Mouse (Mus musculus): ENCODE results near the gene Lrp4. TPM values are rescaled to one million over a fixed set of nuclear protein-coding genes. Genes with fewer than 3 reads are reported as not detected.

The Lrp4 gene
- total RNA-seq (2018; cell fraction: chromatin; rRNA removed): 10 to 100 TPM in 17 of 26 experiments, 1 to 10 TPM in 9; 2.2 to 25.6 (median 10.5) TPM
- 10 to 100 TPM in 1 of 26 experiments, 1 to 10 TPM in 25; 4.6 to 10.7 (median 5.8) TPM for total RNA-seq (2018; cell fraction: cytosol; rRNA removed)
- total RNA-seq (2018; cell fraction: nucleus; rRNA removed): 10 to 100 TPM in 19 of 26 experiments, 1 to 10 TPM in 7; 7.5 to 17.2 (median 11.2) TPM
- polyA plus RNA-seq (2018): 2.8 to 4.7 TPM (median 3.9 TPM) in 3 replicates

DNA sequence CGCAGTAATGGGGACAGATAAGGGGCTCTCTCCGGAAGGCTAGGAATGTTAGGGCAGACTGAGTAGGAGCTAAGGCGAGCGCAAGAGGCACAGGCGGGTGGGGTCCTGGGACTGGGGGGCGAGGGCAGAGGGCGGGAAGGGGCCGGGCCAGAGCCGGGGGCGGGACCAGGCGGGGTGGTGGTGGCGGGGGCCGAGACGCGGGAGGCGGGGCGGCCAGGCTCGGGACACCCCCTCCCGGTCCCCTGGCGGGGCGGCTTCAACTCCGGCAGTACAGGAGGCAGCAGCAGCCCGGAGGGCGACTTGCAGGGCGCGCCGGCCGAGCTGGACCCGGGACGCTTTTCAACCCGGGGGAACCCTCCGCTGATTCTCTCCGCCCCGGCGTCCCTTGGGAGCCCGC, at the start of gene Lrp4:
Gene Lrp4 (plus strand): TSS at position 253 of the 397 bp plus-strand sequence.
- Histone ChIP-seq H3K4me3 (ENCODE audit: inconsistent target) (peak within 1 kb of the TSS; percentile 12; the same call in 1 of the 2 replicates), H3K79me2 (ENCODE audit: inconsistent target) (no peaks in the 10 kb centered on the region), H3K27ac (no peak within 1 kb of the TSS), H3K36me3 (ENCODE audit: inconsistent target) (no peaks in the 10 kb centered on the region)
- under 1% methylated on average over 26 of the region's 36 CpGs for WGBS (ENCODE audit: missing documents)

DNA sequence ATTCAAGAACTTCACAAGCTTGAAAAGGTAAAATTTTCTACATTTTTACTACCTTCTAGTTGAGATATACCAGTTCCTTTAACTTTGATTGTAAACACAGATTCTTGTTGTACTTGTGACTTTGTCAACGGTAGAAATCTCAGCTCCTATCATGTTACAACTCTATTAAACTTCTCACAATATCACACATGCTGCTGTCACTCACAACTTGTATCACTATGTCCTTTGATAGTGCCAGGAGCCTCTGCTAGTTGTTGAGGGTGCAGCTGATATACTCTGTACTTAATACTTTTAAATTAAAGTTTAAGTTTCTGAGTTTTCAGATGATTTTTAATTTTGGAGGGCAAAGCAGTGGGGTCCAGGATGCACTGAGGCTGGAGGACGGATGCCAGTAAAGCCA, 49.3 kb upstream of the Lrp4 start:
- H3K79me2 ChIP-seq (ENCODE audit: inconsistent target): no peaks in the 10 kb centered on the region
- no peak overlapping the region for H3K4me3 ChIP-seq (ENCODE audit: inconsistent target)
- WGBS (ENCODE audit: missing documents): 100% methylated on average over 2 of the region's 2 CpGs
- no peaks in the 10 kb centered on the region for H3K36me3 ChIP-seq (ENCODE audit: inconsistent target)
- H3K27ac ChIP-seq: no peak overlapping the region

DNA sequence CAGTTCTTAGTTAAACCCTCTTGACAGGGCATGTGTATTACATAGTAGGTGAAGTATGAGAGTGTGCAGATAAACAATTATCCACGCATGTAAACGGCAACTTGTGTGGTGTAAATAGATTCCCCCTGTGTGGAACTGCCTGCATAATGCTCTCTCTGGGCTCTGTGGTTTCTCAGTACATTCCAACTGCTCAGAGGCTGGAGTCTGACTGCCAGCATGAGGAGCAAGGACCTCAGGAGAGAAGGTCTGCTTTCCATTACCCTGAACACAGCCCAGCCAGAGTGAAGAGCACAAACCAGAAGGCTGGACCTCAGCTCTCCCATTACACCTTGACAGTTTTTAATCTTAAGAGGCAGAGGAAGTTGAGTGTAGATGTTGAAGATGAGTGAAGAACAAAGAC, 45.8 kb upstream of the Lrp4 start:
- Histone ChIP-seq H3K36me3 (ENCODE audit: inconsistent target) (no peaks in the 10 kb centered on the region), H3K27ac (no peak overlapping the region; the same call in 1 of the 2 replicates), H3K79me2 (ENCODE audit: inconsistent target) (no peaks in the 10 kb centered on the region), H3K4me3 (ENCODE audit: inconsistent target) (no peak overlapping the region)
- WGBS (ENCODE audit: missing documents): 94% methylated on average over 2 of the region's 2 CpGs

DNA sequence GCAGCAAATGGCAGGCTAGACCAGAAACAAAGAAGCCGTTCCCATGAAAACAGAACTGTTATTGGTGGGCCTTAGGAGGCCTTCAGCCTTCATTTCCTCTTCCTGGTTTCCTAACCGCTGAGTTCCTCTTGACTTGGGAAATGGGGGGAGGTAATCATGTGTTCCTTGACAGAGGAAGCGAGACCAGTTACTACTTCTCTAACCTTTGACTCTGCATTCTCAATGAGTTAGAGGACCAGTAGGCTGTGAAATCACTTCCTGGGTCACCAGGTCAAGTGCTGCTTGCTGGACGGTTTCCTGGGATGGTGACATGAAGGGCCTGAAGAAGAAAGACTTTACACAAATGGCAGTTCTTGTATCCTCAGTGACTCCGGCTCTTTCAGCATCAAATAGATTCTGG, 45.0 kb upstream of the Lrp4 start:
- Histone ChIP-seq H3K27ac (peak overlapping the region; percentile 68), H3K36me3 (ENCODE audit: inconsistent target) (no peaks in the 10 kb centered on the region), H3K4me3 (ENCODE audit: inconsistent target) (no peak overlapping the region), H3K79me2 (ENCODE audit: inconsistent target) (no peaks in the 10 kb centered on the region)
- 20% methylated on average over 5 of the region's 5 CpGs for WGBS (ENCODE audit: missing documents)

DNA sequence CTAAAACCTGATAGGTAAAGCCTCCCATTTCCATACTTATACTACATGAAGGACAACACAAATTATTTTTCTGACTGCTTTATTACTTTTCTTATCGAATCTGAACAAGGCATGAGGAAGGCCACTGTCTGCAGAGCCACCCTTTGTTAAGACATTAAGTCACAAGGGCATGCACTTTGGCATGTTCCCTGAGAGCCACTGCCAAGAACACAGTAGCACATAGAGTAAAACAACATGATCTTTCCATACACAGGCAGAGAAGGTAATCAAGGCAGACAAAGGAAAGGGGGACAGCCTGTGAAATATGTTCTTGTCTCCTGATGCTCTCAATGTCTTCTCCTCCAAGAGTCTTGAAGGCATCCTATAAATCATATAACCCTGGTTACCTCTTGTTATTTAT, 43.5 kb upstream of the Lrp4 start:
- WGBS (ENCODE audit: missing documents): 100% methylated on average over 1 of the region's 1 CpGs
- no peaks in the 10 kb centered on the region for H3K79me2 ChIP-seq (ENCODE audit: inconsistent target)
- H3K36me3 ChIP-seq (ENCODE audit: inconsistent target): no peaks in the 10 kb centered on the region
- H3K27ac ChIP-seq: no peak overlapping the region
- no peak overlapping the region for H3K4me3 ChIP-seq (ENCODE audit: inconsistent target)

DNA sequence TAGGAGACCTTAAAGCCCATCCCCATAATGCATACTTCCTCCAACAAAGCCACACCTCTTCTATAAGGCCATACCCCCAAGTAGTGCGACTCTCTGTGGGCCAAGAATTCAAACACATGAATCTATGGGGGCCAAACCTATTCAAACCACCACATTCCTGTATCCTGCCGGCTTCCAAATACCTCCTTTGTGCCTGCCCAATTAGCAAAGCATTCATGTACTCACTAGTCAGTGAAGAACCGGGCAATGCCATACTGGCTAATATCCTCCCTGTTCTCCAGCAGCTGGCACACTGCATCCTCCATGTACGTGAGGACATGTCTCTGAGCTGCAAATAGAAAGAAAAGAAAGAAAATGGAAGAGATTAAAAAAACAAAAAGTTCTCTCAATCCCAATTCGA, 35.7 kb upstream of the Lrp4 start:
- Histone ChIP-seq H3K4me3 (ENCODE audit: inconsistent target) (no peak overlapping the region), H3K36me3 (ENCODE audit: inconsistent target) (no peaks in the 10 kb centered on the region), H3K27ac (no peak overlapping the region), H3K79me2 (ENCODE audit: inconsistent target) (no peaks in the 10 kb centered on the region)
- 94% methylated on average over 5 of the region's 5 CpGs for WGBS (ENCODE audit: missing documents)

DNA sequence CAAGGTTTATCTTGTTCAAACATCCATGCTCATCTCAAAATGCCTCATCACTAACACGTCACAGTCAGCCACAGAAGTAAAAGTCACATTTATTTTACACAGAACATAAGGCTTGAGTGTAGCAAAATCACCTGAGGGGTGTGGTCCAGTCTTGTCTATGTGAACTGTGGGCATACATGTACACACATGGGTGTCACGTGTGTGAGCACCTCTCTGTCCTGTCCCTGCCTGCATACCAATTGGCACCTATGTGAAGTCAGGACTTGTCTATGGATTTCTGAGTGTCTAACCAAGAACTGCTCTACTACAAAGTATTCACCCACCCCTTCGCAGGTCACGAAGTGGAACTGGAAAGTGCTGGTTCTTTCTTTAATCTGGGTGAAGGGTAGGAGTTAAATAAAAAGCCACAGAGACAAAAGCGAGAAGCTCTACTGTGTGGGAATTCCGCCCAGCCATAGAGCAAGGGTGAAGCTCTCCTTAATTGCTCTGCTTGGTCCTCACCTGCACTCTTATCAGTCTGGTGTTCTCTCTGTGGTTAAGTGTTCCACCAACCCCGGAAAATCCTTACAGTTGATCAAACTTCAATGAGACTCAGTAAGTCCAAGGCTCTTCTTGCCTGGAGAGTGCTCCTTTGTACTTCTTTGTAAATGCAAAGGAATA, 33.1 kb upstream of the Lrp4 start:
- H3K27ac ChIP-seq: no peak overlapping the region
- WGBS (ENCODE audit: missing documents): 95% methylated on average over 7 of the region's 7 CpGs
- no peak overlapping the region for H3K4me3 ChIP-seq (ENCODE audit: inconsistent target)
- no peaks in the 10 kb centered on the region for H3K36me3 ChIP-seq (ENCODE audit: inconsistent target)
- H3K79me2 ChIP-seq (ENCODE audit: inconsistent target): no peaks in the 10 kb centered on the region

DNA sequence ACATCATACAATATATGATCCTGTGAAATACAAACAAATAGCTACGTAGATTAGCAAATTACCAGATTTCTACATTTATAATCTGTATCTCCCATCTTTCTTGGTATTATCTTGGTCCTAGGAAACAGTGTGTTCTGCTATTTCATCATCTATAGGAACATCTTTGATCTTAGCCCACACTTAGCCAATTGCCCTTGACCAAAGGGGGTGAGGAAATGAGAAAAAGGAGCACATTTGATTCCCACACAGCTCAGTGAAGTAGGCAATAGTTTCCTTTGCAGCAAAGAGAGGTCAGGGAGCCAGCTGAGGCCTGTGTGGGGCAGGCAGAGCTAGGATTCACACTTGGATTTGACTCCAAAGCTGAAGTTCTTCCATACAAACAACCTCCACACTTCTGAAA, 31.0 kb upstream of the Lrp4 start:
- H3K27ac ChIP-seq: no peak overlapping the region
- 82% methylated on average over 1 of the region's 1 CpGs for WGBS (ENCODE audit: missing documents)
- H3K79me2 ChIP-seq (ENCODE audit: inconsistent target): no peaks in the 10 kb centered on the region
- no peaks in the 10 kb centered on the region for H3K36me3 ChIP-seq (ENCODE audit: inconsistent target)
- no peak overlapping the region for H3K4me3 ChIP-seq (ENCODE audit: inconsistent target)

DNA sequence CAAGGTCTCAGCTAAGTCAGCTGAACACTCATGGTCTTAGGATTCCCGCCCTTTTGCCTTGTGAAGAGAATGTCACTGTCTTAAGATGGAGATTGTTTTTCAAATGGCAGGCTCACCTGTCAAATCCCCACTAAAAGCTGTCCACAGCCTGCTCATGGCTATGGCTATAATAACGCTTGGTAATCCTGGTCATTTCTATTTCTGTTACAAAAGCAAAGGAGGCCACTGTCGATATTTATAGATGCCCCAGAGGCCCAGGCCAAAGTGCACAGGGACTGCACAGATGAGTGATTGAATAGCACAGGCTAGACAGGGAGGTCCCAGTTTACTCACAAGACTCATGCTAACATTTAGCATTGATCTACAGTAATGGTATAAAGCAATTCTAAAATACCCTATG, 28.2 kb upstream of the Lrp4 start:
- Histone ChIP-seq H3K79me2 (ENCODE audit: inconsistent target) (no peaks in the 10 kb centered on the region), H3K36me3 (ENCODE audit: inconsistent target) (no peaks in the 10 kb centered on the region), H3K4me3 (ENCODE audit: inconsistent target) (no peak overlapping the region), H3K27ac (no peak overlapping the region)
- WGBS (ENCODE audit: missing documents): 96% methylated on average over 3 of the region's 3 CpGs

DNA sequence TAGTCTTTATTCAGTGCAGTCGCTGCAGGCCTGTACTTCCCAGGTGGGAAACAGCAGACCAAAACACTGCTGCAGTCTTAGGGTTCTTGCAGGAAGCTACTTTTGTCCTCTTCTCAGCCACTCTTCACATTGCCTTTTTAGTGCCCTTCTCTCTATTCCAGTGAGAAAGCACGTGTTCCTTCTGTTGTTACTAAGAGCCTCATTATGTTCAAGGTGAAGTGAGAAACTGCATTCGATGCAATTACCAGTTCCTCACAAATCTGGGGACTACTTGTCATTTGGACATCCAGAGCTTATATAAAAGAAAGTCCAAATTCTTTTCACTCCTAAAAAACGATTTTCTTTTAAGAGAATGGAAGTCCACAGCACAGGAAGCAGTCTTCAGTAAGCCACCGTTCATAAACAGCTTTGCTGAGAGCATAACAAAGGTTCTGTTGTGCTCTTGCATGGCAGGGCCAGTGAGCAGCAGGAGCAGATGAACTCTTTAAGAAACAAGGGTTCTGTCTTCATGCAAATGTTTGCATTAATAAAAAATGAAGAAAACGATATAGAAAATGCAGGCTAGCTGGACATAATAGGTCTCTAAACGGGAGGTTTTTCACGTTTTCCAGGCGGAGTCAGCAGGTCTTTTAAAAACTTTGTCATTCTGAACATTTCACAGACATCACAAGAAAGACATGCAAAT, 27.3 kb upstream of the Lrp4 start:
- H3K36me3 ChIP-seq (ENCODE audit: inconsistent target): no peaks in the 10 kb centered on the region
- H3K4me3 ChIP-seq (ENCODE audit: inconsistent target): no peak overlapping the region
- 87% methylated on average over 9 of the region's 9 CpGs for WGBS (ENCODE audit: missing documents)
- H3K79me2 ChIP-seq (ENCODE audit: inconsistent target): no peaks in the 10 kb centered on the region
- no peak overlapping the region for H3K27ac ChIP-seq

DNA sequence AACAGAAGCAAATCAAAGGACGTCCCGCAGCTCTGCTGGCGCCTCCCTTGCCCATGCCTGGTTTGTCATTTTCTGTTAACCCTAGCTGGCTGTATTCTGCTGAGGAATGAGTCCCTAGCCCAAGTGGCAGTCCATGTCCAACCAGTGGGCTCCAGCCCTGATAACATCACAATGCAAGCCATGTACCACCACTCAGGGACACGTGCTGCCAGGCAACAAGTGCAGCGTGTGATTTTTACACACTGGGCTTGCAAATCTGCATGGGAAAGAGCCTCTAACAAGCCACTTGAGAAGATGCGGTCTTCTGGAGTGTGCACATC, 26.8 kb upstream of the Lrp4 start:
- Histone ChIP-seq H3K27ac (no peak overlapping the region), H3K36me3 (ENCODE audit: inconsistent target) (no peaks in the 10 kb centered on the region), H3K4me3 (ENCODE audit: inconsistent target) (no peak overlapping the region), H3K79me2 (ENCODE audit: inconsistent target) (no peaks in the 10 kb centered on the region)
- 95% methylated on average over 6 of the region's 6 CpGs for WGBS (ENCODE audit: missing documents)

DNA sequence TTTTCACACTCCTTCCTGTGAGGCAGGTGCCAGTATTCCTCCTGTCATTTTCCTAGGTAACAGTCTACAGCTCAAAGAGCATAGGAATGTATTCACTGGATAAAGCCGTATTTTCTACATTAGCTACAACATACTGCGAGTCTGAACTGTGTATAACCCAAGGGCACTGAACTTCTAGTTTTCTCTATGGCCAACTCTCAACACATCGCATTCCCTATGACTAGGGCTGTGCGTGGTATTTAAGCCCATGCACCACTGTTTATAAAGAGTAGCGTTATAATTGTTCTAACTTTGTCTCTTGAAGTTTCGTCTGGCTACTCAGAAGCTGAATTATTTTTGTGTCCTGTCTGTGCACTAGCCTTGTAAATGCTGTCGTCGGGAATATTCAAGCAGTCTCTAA, 20.6 kb upstream of the Lrp4 start:
- 95% methylated on average over 8 of the region's 8 CpGs for WGBS (ENCODE audit: missing documents)
- Histone ChIP-seq H3K27ac (no peak overlapping the region), H3K36me3 (ENCODE audit: inconsistent target) (no peaks in the 10 kb centered on the region), H3K79me2 (ENCODE audit: inconsistent target) (no peaks in the 10 kb centered on the region), H3K4me3 (ENCODE audit: inconsistent target) (no peak overlapping the region)

DNA sequence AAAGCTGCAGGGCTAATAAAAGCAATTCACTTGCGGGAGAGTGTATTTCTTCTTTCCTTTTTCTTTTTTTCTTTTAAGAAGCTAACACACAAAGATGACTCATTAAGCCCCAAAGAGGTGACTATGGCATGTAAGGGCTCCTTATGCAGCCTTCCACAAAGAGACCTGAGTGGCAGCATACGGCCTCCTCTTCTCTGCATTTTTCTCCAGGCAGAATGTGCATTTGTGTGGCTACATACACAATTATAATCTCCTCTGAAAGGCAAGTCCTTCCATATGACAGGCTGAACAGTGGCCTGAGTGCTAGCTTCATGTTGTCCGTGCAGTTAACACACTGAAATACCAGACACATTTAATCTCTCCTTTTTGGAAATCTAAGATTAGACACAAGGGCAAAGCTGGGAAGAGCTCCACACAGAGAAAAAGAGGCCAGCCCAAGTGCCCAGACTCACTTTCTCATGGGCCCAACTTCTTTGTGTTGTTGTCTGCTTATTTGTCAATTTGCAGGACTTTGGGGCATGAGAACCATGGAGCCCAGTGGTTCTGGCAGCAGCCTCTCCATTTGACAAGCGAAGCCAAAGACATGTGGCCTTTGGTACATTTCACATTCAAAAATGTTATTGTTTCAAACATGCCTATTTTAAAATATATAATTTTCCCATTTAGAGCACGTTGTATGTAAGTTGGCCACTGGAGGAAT, 20.0 kb upstream of the Lrp4 start:
- H3K36me3 ChIP-seq (ENCODE audit: inconsistent target): no peaks in the 10 kb centered on the region
- no peak overlapping the region for H3K4me3 ChIP-seq (ENCODE audit: inconsistent target)
- H3K27ac ChIP-seq: no peak overlapping the region
- WGBS (ENCODE audit: missing documents): 86% methylated on average over 5 of the region's 5 CpGs
- no peaks in the 10 kb centered on the region for H3K79me2 ChIP-seq (ENCODE audit: inconsistent target)

DNA sequence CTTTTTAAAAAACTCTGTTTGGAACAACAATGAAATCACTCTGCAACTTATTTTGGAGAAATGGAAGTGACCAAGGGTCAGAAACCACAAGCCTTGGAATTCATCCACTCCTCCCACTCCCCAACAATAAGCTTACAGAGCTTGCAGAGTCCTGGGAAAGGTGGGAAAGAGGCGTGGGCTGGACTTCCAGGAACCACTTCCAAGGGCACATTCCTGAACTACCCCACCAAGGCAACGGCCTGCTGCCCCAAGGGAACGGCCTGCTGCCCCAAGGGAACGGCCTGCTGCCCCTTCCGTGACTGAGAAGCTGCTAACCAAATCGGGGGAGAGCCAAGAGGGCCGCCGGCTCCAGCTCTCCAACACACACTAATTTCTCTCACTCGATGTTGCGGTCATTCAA, 18.0 kb upstream of the Lrp4 start:
- WGBS (ENCODE audit: missing documents): 96% methylated on average over 8 of the region's 10 CpGs
- Histone ChIP-seq H3K4me3 (ENCODE audit: inconsistent target) (no peak overlapping the region), H3K27ac (no peak overlapping the region), H3K36me3 (ENCODE audit: inconsistent target) (no peaks in the 10 kb centered on the region), H3K79me2 (ENCODE audit: inconsistent target) (no peaks in the 10 kb centered on the region)

DNA sequence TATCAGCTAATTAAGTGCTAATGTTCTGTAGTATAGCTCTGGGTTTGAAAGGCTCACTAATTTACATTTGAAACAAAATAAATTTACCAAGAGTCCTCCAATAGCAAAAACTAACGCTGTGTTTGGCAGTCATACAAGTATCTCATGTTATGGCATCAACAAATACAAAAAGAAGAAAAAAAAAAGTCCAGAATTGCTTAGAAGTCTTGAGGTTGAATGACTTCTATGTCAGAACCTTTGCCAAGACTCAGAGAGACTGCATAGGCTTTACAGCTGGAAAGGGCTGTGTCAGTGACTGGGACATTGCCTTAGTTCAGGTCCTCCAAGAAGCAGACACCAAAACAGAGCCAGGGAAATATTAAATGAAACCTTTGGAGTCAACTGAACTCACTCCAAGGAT, 17.4 kb upstream of the Lrp4 start:
- H3K36me3 ChIP-seq (ENCODE audit: inconsistent target): no peaks in the 10 kb centered on the region
- no peak overlapping the region for H3K27ac ChIP-seq
- no peak overlapping the region for H3K4me3 ChIP-seq (ENCODE audit: inconsistent target)
- WGBS (ENCODE audit: missing documents): 100% methylated on average over 1 of the region's 1 CpGs
- no peaks in the 10 kb centered on the region for H3K79me2 ChIP-seq (ENCODE audit: inconsistent target)

All from macrophage (primary cell).